Mouse (Mus musculus) neural tube, embryonic 14.5 days (tissue): ENCODE measurements around the gene Camsap1. TPM values are rescaled to one million over a fixed set of nuclear protein-coding genes. Genes with fewer than 3 reads are reported as not detected.

Experiments
- ATAC-seq: fragments of 200-750 bp; cut with Nextera tagmentation; 2 replicates; pipeline ENCODE4 v1.8.0; 2017; ENCODE audit warnings: low read depth, mild to moderate bottlenecking, moderate TSS enrichment, moderate library complexity
- H3K27ac ChIP-seq: fragments of 300-500 bp; sonication (generic); 2 replicates; pipeline ENCODE4 v1.5.1; 2014; ENCODE audit warnings: low read depth, mild to moderate bottlenecking, control low read depth, low read length, moderate library complexity, mixed read lengths
- H3K27me3 ChIP-seq: fragments of 300-500 bp; sonication (generic); 2 replicates; pipeline ENCODE4 v1.6.1; 2014; ENCODE audit warnings: low read length; ENCODE audit not compliant: control insufficient read depth, insufficient read depth
- H3K36me3 ChIP-seq: fragments of 300-500 bp; sonication (generic); 2 replicates; pipeline ENCODE4 v1.6.1; 2014; ENCODE audit warnings: low read length, mixed read lengths; ENCODE audit not compliant: control insufficient read depth, insufficient read depth
- H3K4me1 ChIP-seq: fragments of 300-500 bp; sonication (generic); 2 replicates; pipeline ENCODE4 v1.6.1; 2014; ENCODE audit warnings: low read length; ENCODE audit not compliant: control insufficient read depth, insufficient read depth
- H3K4me2 ChIP-seq: fragments of 300-500 bp; sonication (generic); 2 replicates; pipeline ENCODE4 v1.6.1; 2014; ENCODE audit warnings: mild to moderate bottlenecking, low read depth, low read length, control low read depth
- H3K4me3 ChIP-seq: fragments of 300-500 bp; sonication (generic); 2 replicates; pipeline ENCODE4 v1.5.1; 2014; ENCODE audit warnings: low read depth, low read length, control low read depth, mixed read lengths
- H3K9ac ChIP-seq: fragments of 300-500 bp; sonication (generic); replicated peaks from 2 replicates; pipeline ENCODE4 v1.6.1; 2014; ENCODE audit warnings: low read depth, mild to moderate bottlenecking, control low read depth, low read length, mixed read lengths
- H3K9me3 ChIP-seq: fragments of 300-500 bp; sonication (generic); 2 replicates; pipeline ENCODE4 v1.6.1; 2016; ENCODE audit warnings: low read length; ENCODE audit not compliant: control insufficient read depth
- WGBS: fragments of 180-500 bp; shearing (Covaris S2); extraction: QIAGEN DNeasy Blood & Tissue Kit; methylation state at CpG from one replicate; pipeline ENCODE4 v1.1.7; 2014; 5-methylcytosine and 5-hydroxymethylcytosine counted together
- polyA plus RNA-seq: library from polyadenylated mRNA; unstranded; fragments of >200 nt; fragmentation: Nextera tagmentation; extraction: Ambion mirVana; gene quantifications from 2 replicates; pipeline ENCODE4 v1.2.1, GENCODE M21; 2014

The Camsap1 gene
- polyA plus RNA-seq, 1 experiment from 2014 or later, result 90.1 TPM

DNA sequence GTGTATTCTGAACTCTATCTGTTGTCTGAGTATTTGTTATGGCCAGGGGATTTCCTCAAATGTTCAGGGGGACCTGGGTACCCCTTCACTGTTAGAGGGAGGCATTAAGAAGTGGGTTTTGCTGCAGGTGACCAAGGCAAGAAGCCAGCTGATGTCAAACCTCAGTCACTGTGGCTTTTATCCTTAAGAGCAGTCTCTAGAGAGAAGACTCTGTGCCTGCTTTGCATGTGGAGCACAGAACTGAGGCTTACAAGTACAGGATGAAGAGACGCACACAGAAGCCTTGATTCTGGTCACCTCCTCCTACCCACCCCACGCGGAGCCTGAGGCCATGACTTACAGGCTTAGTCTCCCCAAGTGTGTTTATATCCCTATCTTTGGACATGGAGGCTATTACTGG, 33.8 kb downstream of the Camsap1 start:
- no peak overlapping the region for H3K4me2 ChIP-seq
- ATAC-seq, result no peak
- no peaks in the 10 kb centered on the region for H3K4me1 ChIP-seq
- H3K36me3 ChIP-seq, result peaks cover 32% of the 10 kb centered on the region
- H3K27me3 ChIP-seq, result no peaks in the 10 kb centered on the region
- H3K4me3 ChIP-seq, result no peak overlapping the region
- no peak overlapping the region for H3K27ac ChIP-seq
- no peak overlapping the region for H3K9ac ChIP-seq
- 97% methylated on average over 3 of the region's 3 CpGs for WGBS
- no peaks in the 10 kb centered on the region for H3K9me3 ChIP-seq

GRCm38 (mm10) chr2:25947950-25948349, 35.1 kb downstream of the Camsap1 start:
- Histone ChIP-seq H3K27ac (no peak overlapping the region), H3K9me3 (no peaks in the 10 kb centered on the region), H3K9ac (no peak overlapping the region), H3K4me2 (no peak overlapping the region), H3K27me3 (no peaks in the 10 kb centered on the region), H3K4me1 (no peaks in the 10 kb centered on the region), H3K36me3 (peaks cover 42% of the 10 kb centered on the region), H3K4me3 (no peak overlapping the region)
- ATAC-seq, result no peak
- 85% methylated on average over 3 of the region's 3 CpGs for WGBS

DNA sequence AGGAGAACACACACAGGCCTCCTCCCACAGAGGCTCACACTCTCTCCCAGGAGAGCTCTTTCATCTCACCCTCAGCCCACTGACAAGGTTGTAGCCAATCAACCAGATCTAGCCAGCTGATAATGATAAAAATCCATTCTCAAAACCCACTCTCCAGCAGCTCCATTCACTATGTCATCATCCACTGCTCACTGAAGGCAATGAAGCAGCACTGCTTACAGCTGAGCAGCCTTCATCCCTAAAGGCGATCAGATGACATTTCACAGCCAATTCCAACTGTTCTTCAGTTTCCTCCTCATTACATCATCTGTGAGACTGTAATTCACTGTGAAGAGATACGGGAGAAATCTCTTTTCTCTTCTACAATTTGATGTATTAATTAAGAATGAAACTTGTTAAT, 39.3 kb downstream of the Camsap1 start:
- 81% methylated on average over 2 of the region's 2 CpGs for WGBS
- Histone ChIP-seq H3K9ac (no peak overlapping the region), H3K4me1 (no peaks in the 10 kb centered on the region), H3K4me2 (no peak overlapping the region), H3K4me3 (no peak overlapping the region), H3K27me3 (no peaks in the 10 kb centered on the region), H3K9me3 (no peaks in the 10 kb centered on the region), H3K27ac (no peak overlapping the region), H3K36me3 (peaks cover 32% of the 10 kb centered on the region)
- ATAC-seq, result no peak

- Histone ChIP-seq H3K4me3 (no peak overlapping the region), H3K4me1 (no peaks in the 10 kb centered on the region), H3K9ac (no peak overlapping the region), H3K4me2 (no peak overlapping the region), H3K27me3 (no peaks in the 10 kb centered on the region), H3K9me3 (no peaks in the 10 kb centered on the region), H3K36me3 (peaks cover 59% of the 10 kb centered on the region), H3K27ac (no peak overlapping the region)
- 92% methylated on average over 6 of the region's 6 CpGs for WGBS
- no peak for ATAC-seq
These were observed 42.6 kb downstream of the Camsap1 start for GRCm38 (mm10) chr2:25940503-25940902.

DNA sequence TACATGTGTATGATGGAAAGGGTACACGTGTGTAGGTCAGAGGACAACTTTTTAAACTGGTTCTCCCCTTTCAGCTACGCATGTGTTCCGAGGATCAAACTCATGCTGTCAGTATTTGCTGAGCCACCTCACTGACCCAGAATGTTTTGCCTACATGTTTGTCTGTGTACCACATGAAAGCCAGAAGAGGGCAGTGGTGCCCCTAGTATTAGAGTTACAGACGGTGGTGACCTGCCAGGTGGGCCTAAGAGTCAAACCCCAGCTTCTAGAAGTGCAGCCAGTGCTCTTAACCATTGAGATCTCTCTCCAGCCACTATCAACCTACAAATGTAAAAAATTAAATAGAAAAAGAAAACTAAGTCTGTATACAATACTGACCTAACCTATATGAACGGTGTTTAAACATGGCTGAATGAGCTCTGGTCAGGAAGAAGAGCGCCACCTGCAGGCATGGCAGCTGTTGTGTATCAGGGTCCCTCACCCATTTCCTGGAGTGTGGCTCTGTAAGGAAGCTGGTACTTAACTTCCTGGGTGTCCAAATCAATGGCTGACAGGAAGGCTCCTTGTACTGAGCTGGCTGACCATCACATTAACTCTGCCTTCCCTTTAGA, 51.7 kb downstream of the Camsap1 start:
- Histone ChIP-seq H3K9ac (no peak overlapping the region), H3K9me3 (no peaks in the 10 kb centered on the region), H3K36me3 (peaks cover 70% of the 10 kb centered on the region), H3K27ac (no peak overlapping the region), H3K4me2 (no peak overlapping the region), H3K27me3 (no peaks in the 10 kb centered on the region), H3K4me3 (no peak overlapping the region), H3K4me1 (no peaks in the 10 kb centered on the region)
- WGBS, result 91% methylated on average over 6 of the region's 6 CpGs
- ATAC-seq, result no peak

- Histone ChIP-seq H3K4me3 (no peak overlapping the region), H3K27me3 (no peaks in the 10 kb centered on the region), H3K9me3 (no peaks in the 10 kb centered on the region), H3K9ac (no peak overlapping the region), H3K4me2 (no peak overlapping the region), H3K36me3 (peaks cover 40% of the 10 kb centered on the region), H3K4me1 (no peaks in the 10 kb centered on the region), H3K27ac (no peak overlapping the region)
- no peak for ATAC-seq
- WGBS, result 91% methylated on average over 7 of the region's 7 CpGs
These were observed 55.3 kb downstream of the Camsap1 start for GRCm38 (mm10) chr2:25927821-25928220.

- WGBS, result 92% methylated on average over 4 of the region's 4 CpGs
- peaks cover 15% of the 10 kb centered on the region for H3K36me3 ChIP-seq
These were observed 58.1 kb downstream of the Camsap1 start for GRCm38 (mm10) chr2:25924934-25925333.

DNA sequence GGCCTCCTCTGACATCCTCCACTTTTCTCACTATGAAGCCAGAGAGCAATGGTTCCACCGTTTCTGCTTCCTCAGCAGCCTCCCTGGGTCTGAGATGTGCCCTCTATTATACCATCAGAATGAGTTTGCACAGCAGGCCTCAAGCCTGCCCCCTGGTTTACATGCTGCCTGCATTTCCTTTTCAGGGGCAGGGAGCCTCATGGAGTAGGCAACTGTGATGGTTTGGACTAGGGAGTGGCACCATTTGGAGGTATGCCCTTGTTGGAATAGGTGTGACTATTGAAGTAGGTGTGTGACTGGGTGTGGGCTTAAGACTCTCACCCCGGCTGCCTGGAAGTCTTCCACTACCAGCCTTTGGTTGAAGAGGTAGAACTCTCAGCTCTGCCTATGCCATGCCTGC, 59.3 kb downstream of the Camsap1 start:
- Histone ChIP-seq H3K9me3 (no peaks in the 10 kb centered on the region), H3K4me3 (no peak overlapping the region), H3K27me3 (no peaks in the 10 kb centered on the region), H3K27ac (no peak overlapping the region), H3K9ac (no peak overlapping the region), H3K36me3 (peaks cover 8% of the 10 kb centered on the region), H3K4me1 (no peaks in the 10 kb centered on the region), H3K4me2 (no peak overlapping the region)
- WGBS, result 84% methylated on average over 2 of the region's 2 CpGs
- no peak for ATAC-seq

More at GRCm38 (mm10) chr2:25924934-25925333, 58.1 kb downstream of the Camsap1 start:
- Histone ChIP-seq H3K27me3 (no peaks in the 10 kb centered on the region), H3K4me2 (no peak overlapping the region), H3K4me3 (no peak overlapping the region), H3K27ac (no peak overlapping the region), H3K4me1 (no peaks in the 10 kb centered on the region), H3K9ac (no peak overlapping the region), H3K9me3 (no peaks in the 10 kb centered on the region)
- ATAC-seq, result no peak

DNA sequence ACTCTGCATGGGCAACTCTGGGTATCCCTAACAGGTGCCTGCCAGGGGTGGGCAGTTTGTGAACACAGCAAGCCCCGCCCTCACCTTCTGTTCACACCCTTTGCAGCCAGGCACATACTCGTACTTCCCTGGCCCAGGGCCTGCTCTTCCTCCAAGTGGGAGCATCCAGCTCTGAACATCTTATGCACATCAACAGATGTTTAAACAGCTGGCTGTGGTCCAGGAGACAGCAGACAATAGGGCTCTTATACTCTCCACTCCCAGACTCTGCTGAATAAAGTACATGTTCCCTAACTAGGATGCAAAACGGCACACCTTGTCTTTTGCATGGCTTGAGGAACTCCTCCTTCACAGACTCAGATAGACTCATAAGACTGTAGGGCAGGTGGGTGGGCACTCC, 63.1 kb downstream of the Camsap1 start:
- ATAC-seq, result peak; percentile 41; the same call in 1 of the 2 replicates
- H3K4me1 ChIP-seq, result no peaks in the 10 kb centered on the region
- H3K36me3 ChIP-seq, result peaks cover 1% of the 10 kb centered on the region; the same call in 1 of the 2 replicates
- no peak overlapping the region for H3K4me3 ChIP-seq
- H3K27ac ChIP-seq, result no peak overlapping the region
- WGBS, result 64% methylated on average over 3 of the region's 3 CpGs
- no peak overlapping the region for H3K9ac ChIP-seq
- no peak overlapping the region for H3K4me2 ChIP-seq
- no peaks in the 10 kb centered on the region for H3K9me3 ChIP-seq
- no peaks in the 10 kb centered on the region for H3K27me3 ChIP-seq
